Mouse (Mus musculus) CD4-positive, CD25-positive, alpha-beta regulatory T cell, adult 4 months (primary cell): ENCODE results near the gene Ccdc177. TPM values are rescaled to one million over a fixed set of nuclear protein-coding genes. Genes with fewer than 3 reads are reported as not detected.
"Not testable (repeated sequence)": the region's sequence is repeated elsewhere in the genome, so short reads cannot be mapped to it uniquely, and the experiment has no call there.

ENCODE experiments used
- ATAC-seq: one replicate; pipeline ENCODE4 v1.8.0; 2017
- polyA plus RNA-seq, 2 experiments: library from polyadenylated mRNA; unstranded; fragments of 100-300 nt; shearing (Covaris generic); gene quantifications; one replicate each; pipeline ENCODE4 v1.2.1; 2017

Ccdc177 gene
- not detected for polyA plus RNA-seq

GRCm38 (mm10) chr12:80760396-80760801 lies at the start of gene Ccdc177:
Gene Ccdc177, minus strand, starts transcription at chr12:80760687.
- ATAC-seq: peak; percentile 89

GRCm38 (mm10) chr12:80810005-80810404 lies 49.5 kb upstream of the Ccdc177 start:
- no peak for ATAC-seq

- no peak for ATAC-seq
These were observed 47.1 kb upstream of the Ccdc177 start for GRCm38 (mm10) chr12:80807451-80808085.

- peak; percentile 38 for ATAC-seq
These were observed 44.5 kb upstream of the Ccdc177 start for GRCm38 (mm10) chr12:80804861-80805428.

GRCm38 (mm10) chr12:80803924-80804323 lies 43.4 kb upstream of the Ccdc177 start:
- no peak for ATAC-seq

- no peak for ATAC-seq
These were observed 41.0 kb upstream of the Ccdc177 start for GRCm38 (mm10) chr12:80801443-80801842.

- ATAC-seq: no peak
These were observed 39.7 kb upstream of the Ccdc177 start for GRCm38 (mm10) chr12:80800156-80800555.

GRCm38 (mm10) chr12:80798271-80798670 lies 37.8 kb upstream of the Ccdc177 start:
- ATAC-seq: no peak

GRCm38 (mm10) chr12:80794935-80795785 lies 34.7 kb upstream of the Ccdc177 start:
- no peak for ATAC-seq

GRCm38 (mm10) chr12:80794522-80794921 lies 34.0 kb upstream of the Ccdc177 start:
- no peak for ATAC-seq

GRCm38 (mm10) chr12:80793535-80793934 lies 33.0 kb upstream of the Ccdc177 start:
- no peak for ATAC-seq

- ATAC-seq: peak; percentile 68
These were observed 32.4 kb upstream of the Ccdc177 start for GRCm38 (mm10) chr12:80792867-80793266.

- ATAC-seq: no peak
These were observed 31.3 kb upstream of the Ccdc177 start for GRCm38 (mm10) chr12:80791571-80792444.

- ATAC-seq: peak; percentile 35
These were observed 30.4 kb upstream of the Ccdc177 start for GRCm38 (mm10) chr12:80790700-80791570.

- peak; percentile 78 for ATAC-seq
These were observed 29.6 kb upstream of the Ccdc177 start, which contains the start of gene Susd6 for GRCm38 (mm10) chr12:80789849-80790694. Gene Susd6, plus strand, starts transcription at chr12:80790510.

- ATAC-seq: not testable (repeated sequence)
These were observed 28.8 kb upstream of the Ccdc177 start for GRCm38 (mm10) chr12:80789276-80789675.

GRCm38 (mm10) chr12:80788188-80788587 lies 27.7 kb upstream of the Ccdc177 start:
- ATAC-seq: no peak

- ATAC-seq: no peak
These were observed 27.1 kb upstream of the Ccdc177 start for GRCm38 (mm10) chr12:80787604-80788003.

- no peak for ATAC-seq
These were observed 26.1 kb upstream of the Ccdc177 start for GRCm38 (mm10) chr12:80786591-80786990.

GRCm38 (mm10) chr12:80785597-80785996 lies 25.1 kb upstream of the Ccdc177 start:
- no peak for ATAC-seq
